Mouse (Mus musculus) left cerebral cortex, postnatal 25 days (tissue): ENCODE measurements around the gene Pakap. TPM values are rescaled to one million over a fixed set of nuclear protein-coding genes. Genes with fewer than 3 reads are reported as not detected.

Experiments
- DNase-seq, 2 experiments: peaks; one replicate each; pipeline ENCODE4 v3.0.0; 2022; ENCODE audit warnings: low spot score in 2 of 2, mixed read lengths in 1 of 2
- intact Hi-C: fragments of 180-260 bp; cut with DNase I; formaldehyde crosslinking; loops from one replicate; pipeline ENCODE4 v1.15.1; 2025
- total RNA-seq, 2 experiments: library from RNA; stranded (reverse); gene quantifications; 2 replicates each; pipeline ENCODE4 v1.2.3; 2021

The Pakap gene
- total RNA-seq, 2 experiments from 2014 or later: 15.8 to 18.0 TPM

DNA sequence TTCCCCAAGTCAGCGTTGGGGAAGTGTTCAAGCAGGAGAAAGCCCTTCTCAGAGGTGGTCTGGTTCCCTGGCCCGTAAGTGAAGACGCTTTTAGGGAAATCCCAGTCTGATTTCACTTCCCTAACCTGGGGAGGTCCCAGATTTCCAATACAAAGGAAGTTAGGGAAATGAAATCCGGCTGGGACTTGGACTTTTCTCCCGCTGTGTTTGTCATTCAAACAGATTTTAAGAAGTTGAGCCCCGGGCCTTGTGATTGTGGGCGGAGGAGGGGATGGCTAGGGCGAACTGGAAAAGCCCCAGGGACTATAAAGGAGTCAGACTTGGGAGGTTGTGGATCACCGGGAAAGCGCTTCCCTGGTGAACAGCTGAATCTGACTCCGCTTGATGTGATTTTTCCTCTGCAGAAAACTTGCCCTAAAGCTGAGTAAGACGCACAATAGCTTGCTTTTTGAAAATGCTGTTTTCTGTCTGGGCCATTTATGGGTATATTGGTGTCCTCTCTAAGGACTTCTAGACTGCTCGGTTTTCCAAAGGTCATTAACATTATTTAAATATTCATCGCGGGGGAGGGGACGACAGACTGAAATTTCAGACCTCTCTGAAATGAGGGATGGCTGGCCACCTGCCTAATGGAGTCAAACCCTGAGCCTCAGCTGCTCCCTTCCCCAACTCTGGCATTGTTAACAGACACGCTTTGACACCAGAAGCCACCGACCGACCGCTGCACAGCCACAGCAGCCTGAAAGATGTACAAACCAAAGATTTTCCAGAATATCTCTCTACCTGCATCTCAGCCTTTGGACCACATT, 213.1 kb downstream of the Pakap start:
- no peak for DNase-seq
- intact Hi-C loops: no loop called here

DNA sequence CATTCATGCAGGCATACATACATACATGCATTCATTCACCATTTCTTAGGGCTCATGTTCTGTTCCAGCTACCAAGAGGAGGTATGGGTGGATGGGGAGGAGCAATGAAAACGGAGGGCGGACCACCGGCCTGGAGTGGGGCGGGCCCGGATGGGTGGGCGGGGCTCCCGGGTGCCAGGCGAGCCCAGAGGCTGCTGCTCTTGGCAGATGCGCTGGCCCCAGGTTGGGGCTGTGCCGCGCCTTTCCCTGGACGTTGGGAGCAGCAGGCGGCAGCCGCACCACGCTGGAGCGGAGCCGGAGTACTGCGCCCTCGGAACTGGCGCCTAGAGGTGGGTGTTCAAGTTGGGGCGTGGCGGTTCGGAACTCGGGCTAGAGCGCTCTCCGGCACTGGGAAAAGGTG, 214.0 kb downstream of the Pakap start:
- intact Hi-C loops: no loop called here
- peak; percentile 39 to 42 for DNase-seq

DNA sequence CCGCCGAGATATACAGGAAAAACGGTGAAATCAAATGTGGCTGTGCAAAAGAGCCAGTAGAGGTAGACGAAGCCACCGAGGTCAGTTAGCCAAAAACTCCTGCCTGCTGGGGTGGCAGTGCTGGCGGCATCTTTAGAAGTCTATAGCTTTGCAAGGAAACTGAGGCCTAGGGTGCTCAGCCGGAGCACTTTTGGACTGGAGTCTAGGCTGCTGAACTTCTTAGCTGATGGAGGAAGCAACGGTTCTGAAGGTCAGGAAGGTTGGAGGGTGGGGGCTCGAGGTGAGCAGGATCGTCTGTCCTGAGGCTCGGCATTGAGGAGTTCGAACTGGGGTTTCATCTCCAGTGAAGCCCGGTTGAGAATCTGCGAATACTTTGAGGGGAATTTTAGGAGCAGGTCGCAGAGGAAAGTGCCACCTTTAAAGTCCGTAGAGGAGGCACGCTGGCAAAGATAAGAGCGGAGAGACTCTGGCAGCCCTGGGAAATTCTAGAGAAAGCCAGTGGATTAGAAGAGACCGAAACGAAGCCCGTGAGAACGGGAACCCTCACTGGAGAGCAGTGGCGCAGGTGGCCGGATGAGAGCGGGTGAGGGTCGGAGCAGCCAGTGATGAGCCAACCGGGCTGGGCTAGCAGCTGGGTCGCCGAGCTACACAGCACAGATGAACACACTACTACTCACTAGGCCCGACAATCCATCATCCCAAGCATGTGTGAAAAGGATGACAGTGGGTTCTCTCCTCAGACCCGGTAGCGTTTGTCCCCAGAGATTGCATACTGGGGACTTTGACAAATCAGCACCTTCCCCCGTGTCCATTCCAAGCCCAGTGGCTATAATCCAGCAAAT, 214.8 kb downstream of the Pakap start:
- peak in 1 of 2 experiments; percentile 17 for DNase-seq
- intact Hi-C loops: no loop called here

DNA sequence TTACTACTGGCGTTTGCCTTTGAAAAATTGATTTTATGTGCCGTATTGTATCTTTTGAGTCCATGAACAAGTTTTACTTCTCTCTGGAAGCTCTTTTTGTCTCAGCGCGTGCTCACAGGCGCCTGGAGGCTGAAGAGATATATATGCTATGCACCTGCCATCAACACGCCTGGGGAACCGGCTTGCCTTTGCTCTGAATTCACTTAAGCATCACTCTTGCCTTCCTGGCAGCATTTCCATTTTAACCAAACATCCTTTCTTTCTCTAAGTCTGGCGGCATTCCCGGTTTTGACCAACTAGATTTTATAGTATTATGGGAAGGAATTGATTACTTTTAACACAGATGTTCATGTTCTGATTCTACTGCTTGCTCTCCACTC, 215.4 kb downstream of the Pakap start:
- peak in 1 of 2 experiments; percentile 13 for DNase-seq
- intact Hi-C loops: no loop called here

DNA sequence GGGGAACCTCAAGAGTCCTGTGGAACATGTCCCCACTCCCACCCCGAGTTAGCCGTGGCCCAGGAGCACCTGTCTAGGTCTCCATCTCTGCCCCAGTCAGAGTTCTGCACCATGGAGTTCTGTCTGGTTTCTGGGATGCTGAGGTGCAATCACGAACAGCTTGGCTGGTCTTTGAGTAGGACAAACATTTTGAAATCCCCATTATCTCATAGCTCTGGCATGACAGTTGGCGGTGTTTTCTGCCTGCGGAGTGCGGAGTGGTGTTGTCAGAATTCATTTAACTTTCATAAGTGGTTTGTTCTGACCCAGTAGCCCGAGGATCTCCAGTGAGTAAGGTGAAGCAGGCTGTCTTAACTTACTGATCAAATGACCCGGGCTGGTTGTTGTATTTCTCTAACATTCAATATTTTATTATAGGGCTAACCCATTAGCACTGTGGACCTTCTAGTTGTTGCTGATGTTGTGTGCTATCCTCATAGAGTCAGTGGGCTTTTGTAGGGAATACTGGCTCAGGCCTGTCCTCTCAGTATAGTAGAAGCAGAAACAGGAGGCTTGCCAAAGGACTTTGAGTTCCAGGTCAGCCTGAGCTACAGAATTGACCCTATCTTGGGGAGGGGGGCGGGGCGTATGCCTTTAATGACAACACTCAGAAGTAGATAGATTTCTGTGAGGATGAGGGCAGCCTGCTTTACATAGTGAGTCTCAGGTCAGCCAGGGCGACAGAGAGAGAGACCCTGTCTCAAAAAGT, 216.0 kb downstream of the Pakap start:
- no peak for DNase-seq
- intact Hi-C loops: no loop called here

DNA sequence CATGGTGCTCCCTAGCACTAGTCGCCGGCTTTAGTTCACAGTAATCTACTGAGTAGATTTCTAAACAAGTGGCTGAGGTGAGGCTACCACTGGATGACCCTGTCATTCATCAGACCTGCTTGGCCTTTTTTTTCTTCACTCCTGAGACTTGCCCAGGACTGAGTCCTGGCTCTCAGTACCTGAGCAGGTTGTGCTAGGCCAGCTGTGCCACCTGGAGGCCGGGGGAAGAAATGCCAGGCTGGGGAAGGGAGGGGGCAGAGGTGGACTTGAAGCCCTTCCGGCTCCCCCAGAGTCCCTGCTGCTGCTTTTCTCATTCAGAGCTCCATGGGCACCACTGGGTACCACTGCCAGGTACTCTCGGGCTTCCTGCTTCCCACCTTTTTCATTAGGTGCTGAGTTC, 220.7 kb downstream of the Pakap start:
- intact Hi-C loops: loop anchor here (2.0 kb wide), 1 partner anchor 116 kb away; no protein-coding TSS in a partner anchor
- DNase-seq: no peak

DNA sequence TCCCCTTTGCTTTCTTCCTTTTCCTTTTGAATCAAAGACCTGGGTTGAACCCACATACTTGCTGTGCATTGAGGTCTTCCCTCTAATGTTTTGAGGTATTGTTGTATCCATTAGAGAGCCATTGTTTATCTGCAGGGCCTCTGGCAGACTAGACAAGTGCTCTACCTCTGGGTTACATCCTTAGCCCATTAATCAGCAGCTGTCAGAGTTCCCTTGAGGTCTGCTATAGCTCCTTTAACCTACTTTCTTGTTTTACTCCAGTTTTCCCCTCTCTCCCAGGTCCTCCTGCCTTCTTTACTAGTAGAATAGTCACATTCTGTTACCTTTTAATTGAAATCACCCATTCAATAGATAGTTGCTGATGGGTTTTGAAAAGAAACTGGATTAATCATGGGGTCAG, 221.1 kb downstream of the Pakap start:
- intact Hi-C loops: loop anchor here (2.0 kb wide), 1 partner anchor 116 kb away; no protein-coding TSS in a partner anchor
- no peak for DNase-seq

DNA sequence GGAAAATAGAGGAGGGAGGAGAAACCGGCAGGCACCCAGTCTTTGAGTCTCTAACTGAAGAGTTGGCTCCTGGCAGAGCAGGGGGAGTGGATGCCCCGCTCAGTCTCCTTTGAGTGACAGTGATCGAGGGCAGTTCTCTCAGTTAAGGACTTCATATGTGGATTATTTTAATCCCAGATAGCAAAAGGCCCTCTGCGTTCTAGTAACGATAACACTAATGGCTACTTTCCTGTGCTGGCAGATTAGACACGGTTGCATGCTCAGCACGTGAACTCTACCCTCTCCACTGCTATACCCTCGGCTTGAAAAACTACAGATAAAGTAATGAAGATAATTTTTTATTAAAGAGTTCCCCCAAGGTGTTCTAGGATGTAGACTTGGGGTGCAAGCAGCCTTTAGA, 226.0 kb downstream of the Pakap start:
- no peak for DNase-seq
- intact Hi-C loops: loop anchor here (5.0 kb wide), 1 partner anchor 38 kb away; no protein-coding TSS in a partner anchor

DNA sequence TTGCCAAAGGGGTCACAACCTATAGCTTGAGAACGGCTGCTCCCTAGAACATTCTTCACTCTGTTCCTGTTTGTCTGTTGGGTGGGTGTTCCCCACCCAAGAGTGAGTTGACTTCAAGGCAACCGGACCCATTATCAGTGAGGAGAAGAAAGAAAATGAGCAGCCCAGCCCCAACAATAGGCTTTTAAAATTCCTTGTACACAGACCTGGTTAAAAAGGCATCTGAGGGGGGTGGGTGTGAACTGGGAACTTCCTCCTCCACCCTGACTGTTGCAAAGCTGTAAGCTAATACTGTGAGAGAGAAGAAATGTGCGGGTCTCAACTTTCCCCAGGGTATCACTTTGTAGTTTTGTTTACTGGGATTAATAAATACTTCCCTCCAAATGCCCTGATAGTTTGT, 226.6 kb downstream of the Pakap start:
- intact Hi-C loops: loop anchor here (5.0 kb wide), 1 partner anchor 38 kb away; no protein-coding TSS in a partner anchor

DNA sequence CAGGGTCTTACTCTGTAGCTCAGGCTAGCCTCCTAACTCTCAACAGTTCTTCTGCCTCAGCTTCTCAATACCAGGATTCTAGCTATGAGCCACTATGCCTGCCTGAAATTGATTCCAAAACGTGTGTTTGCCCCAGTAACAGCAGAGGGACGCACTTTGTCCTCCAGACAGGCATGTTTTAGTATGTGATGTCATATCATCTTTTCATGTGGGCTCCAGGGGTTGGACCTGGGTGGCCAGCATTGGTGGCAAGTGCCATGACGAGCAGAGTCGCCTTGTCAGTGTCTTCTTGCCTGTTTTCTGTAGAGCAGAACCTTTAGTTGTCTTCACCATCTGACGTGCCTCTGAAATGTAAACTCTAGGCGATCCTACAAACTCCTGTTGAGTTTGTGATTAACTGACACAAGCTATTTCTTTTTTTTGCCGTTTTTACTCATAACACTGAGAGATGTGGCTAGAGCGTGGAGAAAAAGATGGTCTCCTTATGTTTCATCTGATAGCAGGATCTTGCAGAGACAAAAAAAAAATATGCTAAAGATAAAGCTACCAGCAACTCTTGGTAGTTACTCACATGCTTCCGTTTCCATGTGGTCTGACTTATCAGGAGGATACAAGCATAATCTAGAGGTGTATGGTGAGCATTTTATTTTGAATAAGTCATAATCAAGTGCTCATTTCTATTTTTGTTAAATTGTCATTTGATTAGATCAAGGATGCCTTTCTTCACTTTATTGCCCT, 229.7 kb downstream of the Pakap start:
- intact Hi-C loops: no loop called here
- DNase-seq: no peak

More for the DNA sequence above, 226.6 kb downstream of the Pakap start:
- DNase-seq: no peak

DNA sequence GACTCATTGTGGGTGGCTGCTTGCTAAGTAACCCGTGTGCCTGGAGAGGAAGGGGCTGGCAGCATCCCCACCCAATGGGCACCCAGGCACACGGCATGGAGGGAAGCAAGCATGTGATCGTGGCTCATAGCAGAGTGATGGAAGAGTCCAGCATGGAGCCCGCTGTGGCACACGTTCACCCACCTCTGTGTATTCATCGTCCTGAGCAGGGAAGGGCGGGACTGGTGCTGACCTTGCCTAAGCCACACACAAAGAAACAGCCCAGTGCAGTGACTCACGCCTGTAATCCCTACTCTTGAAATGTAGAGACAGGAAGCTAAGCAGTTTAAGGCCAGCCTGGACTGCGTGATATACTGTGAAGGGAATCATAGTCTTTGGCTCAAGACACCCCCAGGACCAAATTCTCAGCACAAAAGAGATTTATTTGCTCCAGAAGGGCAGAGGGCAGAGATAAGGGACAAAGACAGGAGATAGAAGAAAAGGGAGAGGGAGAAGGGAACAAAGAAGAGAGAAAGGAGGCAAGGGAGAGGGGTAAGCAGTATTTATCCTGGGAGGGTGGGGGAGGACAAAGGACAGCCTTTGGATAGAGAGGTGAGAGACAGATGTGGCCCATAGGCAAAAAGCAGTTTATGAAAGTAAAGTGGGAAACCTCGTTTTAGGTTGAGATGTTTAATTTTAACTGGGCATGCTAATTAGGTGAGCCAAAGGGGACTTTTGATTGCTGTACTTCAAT, 230.5 kb downstream of the Pakap start:
- DNase-seq: no peak
- intact Hi-C loops: no loop called here

DNA sequence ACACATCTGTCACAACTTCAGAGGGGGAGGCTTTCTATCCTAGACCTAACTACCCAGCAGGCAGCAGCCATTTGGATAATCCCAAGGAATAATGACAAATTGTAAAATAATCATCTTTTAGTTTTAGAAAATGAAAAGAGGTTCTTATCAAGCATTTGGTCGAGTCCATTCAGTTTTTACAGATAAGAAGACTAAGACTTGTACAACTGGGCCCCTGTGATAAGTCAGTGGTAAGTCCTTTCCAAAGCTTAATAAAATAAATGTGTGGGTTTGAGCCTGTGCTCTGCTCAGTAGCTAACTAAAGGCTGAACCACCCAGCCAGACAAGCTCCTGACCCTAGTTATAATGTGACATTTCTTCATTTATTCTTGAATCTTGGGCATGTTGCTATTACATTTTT, 231.3 kb downstream of the Pakap start:
- DNase-seq: no peak
- intact Hi-C loops: no loop called here

DNA sequence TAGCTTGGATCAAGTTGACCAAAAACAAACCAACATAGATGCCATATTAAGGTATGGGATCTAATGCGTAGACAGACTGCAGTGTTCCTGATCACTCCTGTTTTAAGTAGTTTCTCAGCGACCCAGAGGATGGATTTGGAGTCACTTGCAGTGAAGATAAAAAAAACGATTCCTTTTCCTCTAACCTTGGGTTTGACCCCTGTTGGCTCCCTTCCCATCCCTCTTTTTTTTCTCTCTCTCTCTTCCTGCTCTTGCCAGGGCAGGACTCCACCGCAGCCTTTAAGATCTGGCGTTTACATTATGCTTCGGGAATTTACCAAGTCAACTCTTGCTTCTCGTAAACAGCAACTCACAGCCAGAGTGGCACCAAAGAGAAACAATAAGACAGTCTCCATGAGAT, 233.3 kb downstream of the Pakap start:
- no peak for DNase-seq
- intact Hi-C loops: no loop called here

DNA sequence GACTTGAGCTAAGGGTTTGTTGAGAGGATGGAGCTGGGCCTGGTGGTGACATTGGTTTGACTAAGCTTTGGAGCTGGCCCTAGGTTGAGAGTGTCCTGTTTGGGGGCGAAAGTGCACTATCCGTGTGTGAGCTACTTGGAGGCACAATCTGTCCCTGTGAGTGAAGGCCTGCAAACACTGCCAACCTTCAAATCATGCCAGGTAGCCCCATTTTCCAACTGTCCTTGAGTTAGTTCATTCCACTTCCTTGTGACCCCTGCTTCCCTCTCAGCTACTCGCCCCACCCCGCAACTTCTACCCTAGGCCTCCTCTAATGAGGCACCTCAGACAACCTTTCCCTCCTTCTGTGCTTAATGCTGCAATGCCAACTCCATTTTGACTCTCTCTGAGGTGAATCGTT, 234.0 kb downstream of the Pakap start:
- DNase-seq: no peak
- intact Hi-C loops: no loop called here

DNA sequence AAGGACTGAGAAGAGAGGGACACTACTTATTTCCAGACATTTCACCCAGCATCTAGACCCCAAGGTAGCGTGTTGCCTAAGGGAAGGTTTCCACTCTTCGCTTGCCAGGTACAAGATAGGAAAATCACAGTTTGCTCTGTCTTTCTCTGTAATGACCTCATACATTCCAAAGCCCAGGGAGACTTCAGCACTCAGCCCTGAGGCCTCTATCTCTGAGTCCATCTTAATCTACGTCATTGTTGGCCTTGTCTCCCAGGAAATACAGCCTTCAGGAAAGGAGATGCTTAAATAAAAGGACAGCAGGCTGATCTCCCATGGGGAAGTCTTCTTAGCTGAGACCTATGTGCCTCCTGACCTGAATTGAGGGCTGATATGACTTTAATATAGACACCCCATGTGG, 234.4 kb downstream of the Pakap start:
- no peak for DNase-seq
- intact Hi-C loops: no loop called here

DNA sequence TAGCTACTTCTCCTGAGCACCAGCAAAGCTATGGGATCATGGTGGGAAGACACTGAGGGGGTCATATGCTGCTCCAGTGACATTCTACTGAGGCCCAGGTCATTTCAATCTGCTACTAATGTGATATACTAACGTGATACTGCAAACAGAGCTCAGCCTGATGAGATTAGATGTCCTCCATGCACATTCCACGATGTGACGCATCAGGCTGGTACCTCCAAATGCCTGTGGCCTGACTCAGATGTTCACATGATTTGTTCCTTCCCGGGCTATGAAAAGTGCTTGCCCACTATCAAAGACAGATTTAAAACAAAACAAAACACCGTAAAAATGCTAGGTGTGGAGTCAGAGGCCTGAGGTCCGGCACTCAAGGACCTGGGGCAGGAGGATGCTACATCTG, 236.9 kb downstream of the Pakap start:
- intact Hi-C loops: no loop called here
- DNase-seq: no peak

DNA sequence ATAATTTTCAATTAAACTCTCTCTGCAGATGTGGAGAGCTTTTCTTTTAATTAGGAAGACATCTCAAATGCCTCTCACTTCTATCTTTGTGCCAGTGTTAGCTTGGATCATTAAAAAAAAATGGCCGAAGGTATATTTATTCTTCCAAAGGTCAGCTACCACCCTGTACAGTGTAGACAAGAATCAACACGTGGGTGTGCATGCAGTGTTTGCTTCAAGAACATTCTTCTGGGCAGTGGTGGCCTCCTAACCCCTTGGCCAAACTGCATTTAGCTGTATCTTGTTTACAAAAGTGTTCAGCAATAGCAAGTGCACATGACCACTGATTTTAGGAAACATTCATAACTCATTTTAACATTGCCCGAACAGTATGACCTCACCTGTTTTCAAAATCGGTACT, 241.5 kb downstream of the Pakap start:
- DNase-seq: no peak
- intact Hi-C loops: no loop called here

DNA sequence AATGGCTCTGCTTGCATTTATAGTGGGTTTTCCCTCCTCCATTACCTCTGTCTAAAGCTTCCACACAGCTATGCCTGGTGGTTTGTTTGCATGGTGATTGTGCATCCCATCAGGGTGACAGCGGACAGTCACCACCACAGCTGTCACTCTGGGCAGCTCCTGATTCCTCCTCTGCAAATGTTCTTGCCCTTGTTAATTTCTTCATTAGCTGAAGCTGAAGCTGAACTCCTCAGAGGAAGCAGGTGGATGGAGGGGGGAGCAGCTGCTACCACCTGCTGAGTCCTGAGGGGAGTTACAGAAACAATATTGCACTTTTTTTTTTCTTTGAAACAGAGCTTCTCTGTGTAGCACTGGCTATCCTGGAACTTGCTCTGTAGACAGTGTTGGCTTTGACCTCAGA, 244.1 kb downstream of the Pakap start:
- intact Hi-C loops: no loop called here
- no peak for DNase-seq
